Mouse (Mus musculus): ENCODE data around the gene Pabpc1l.

Pabpc1l gene

GRCm38 (mm10) chr2:164087416-164088017, 62.3 kb downstream of the Pabpc1l start:
- DNase-seq (ENCODE audit: low spot score) = peak; percentile 53

- DNase-seq (ENCODE audit: low spot score) = no peak
Observed at GRCm38 (mm10) chr2:164089508-164089907, 64.3 kb downstream of the Pabpc1l start.

GRCm38 (mm10) chr2:164094152-164094551, 68.9 kb downstream of the Pabpc1l start:
- DNase-seq (ENCODE audit: low spot score) = peak; percentile 34

- DNase-seq (ENCODE audit: low spot score) = no peak
Observed at GRCm38 (mm10) chr2:164098603-164099250, 73.5 kb downstream of the Pabpc1l start.
